Comparison of ENCODE assay signal across 13 mouse cellular contexts in genomic region chr7:127922451-127923275, GRCm38 (mm10). TPM values are rescaled to one million over a fixed set of nuclear protein-coding genes. Genes with fewer than 3 reads are reported as not detected.
DNase-seq lines count a peak whose midpoint lies in the region; ATAC-seq and TF ChIP-seq lines count a peak whose summit lies in the region.
"Had no signal": no experiment of that assay in that cellular context is flagged by ENCODE, and none has a peak within 500 bp of the region (broad histone marks: within the 10 kb centered on the region; RNA-seq: fewer than 3 reads in every experiment).

No protein-coding gene starts in this region.

- 70% methylated on average over 6 of the region's 6 CpGs for WGBS in kidney, postnatal 0 days
- WGBS in kidney, embryonic 16.5 days: 81% methylated on average over 6 of the region's 6 CpGs

- H3K36me3 ChIP-seq in kidney, postnatal 0 days (ENCODE audit: insufficient read depth, low read length): peaks cover 22% of the 10 kb centered on the region
- peaks cover 33% of the 10 kb centered on the region for H3K36me3 ChIP-seq in kidney, embryonic 16.5 days (ENCODE audit: insufficient read depth, low read length)

- no peak for TF ChIP-seq CTCF in kidney, postnatal 0 days (IDR thresholded peaks at IDR 0.05; ENCODE audit: low read depth)

- no peaks in the 10 kb centered on the region for H3K27me3 ChIP-seq in kidney, postnatal 0 days (ENCODE audit: insufficient read depth, low read length)
- no peaks in the 10 kb centered on the region for H3K27me3 ChIP-seq in kidney, embryonic 16.5 days (ENCODE audit: insufficient read depth, low read length)

- H3K9ac ChIP-seq in kidney, postnatal 0 days (ENCODE audit: low read depth, low read length): no peak overlapping the region
- H3K9ac ChIP-seq in kidney, embryonic 16.5 days (replicated peaks; ENCODE audit: low read length): no peak overlapping the region
- H3K9ac ChIP-seq: limb, embryonic 13.5 days had no signal

- DNase-seq in kidney, postnatal 0 days (ENCODE audit: low spot score): no peak
- peak; percentile 80 for DNase-seq in CD4-positive, CD25-positive, alpha-beta regulatory T cell, adult 2 months (ENCODE audit: low read depth, low spot score)
- peak; percentile 83 for DNase-seq in induced T-regulatory cell, adult 2 months (ENCODE audit: low read depth)
- DNase-seq in cerebellum, adult 9-11 months: no peak
- no peak for DNase-seq in Muller cell, postnatal 12 days (ENCODE audit: inconsistent ontology term)
- no peak for DNase-seq in heart, adult 8-10 months (ENCODE audit: low spot score)
- DNase-seq: adrenal gland, postnatal 25 days; gastrocnemius, postnatal 25 days; kidney, adult 11 months had no signal

- H3K4me3 ChIP-seq in kidney, postnatal 0 days (replicated peaks; ENCODE audit: low read depth, low read length): no peak overlapping the region
- no peak overlapping the region for H3K4me3 ChIP-seq in kidney, embryonic 16.5 days (ENCODE audit: low read length)
- H3K4me3 ChIP-seq: embryonic facial prominence, embryonic 10.5 days; limb, embryonic 13.5 days had no signal

- H3K4me2 ChIP-seq in kidney, postnatal 0 days (ENCODE audit: low read length): no peak overlapping the region
- H3K4me2 ChIP-seq in kidney, embryonic 16.5 days (replicated peaks; ENCODE audit: low read depth, low read length): no peak overlapping the region
- H3K4me2 ChIP-seq: limb, embryonic 13.5 days had no signal

- H3K27ac ChIP-seq in kidney, postnatal 0 days: peak overlapping the region; percentile 44
- H3K27ac ChIP-seq in kidney, embryonic 16.5 days (ENCODE audit: low read length): no peak overlapping the region; the same call in 1 of the 2 replicates
- H3K27ac ChIP-seq: embryonic facial prominence, embryonic 10.5 days; limb, embryonic 13.5 days had no signal

- no peaks in the 10 kb centered on the region for H3K9me3 ChIP-seq in kidney, postnatal 0 days (replicated peaks; ENCODE audit: low read length)
- no peaks in the 10 kb centered on the region for H3K9me3 ChIP-seq in kidney, embryonic 16.5 days (ENCODE audit: low read length)
- H3K9me3 ChIP-seq: embryonic facial prominence, embryonic 10.5 days; limb, embryonic 13.5 days had no signal

- ATAC-seq in kidney, postnatal 0 days (replicated peaks; ENCODE audit: low FRiP score, low read depth): no peak
- no peak for ATAC-seq in kidney, embryonic 16.5 days (ENCODE audit: low FRiP score, low TSS enrichment)
- ATAC-seq in monocyte, adult 5-6 weeks (replicated peaks; ENCODE audit: insufficient number of reproducible peaks, low FRiP score, low TSS enrichment, poor library complexity, severe bottlenecking): peak; percentile 77

- peaks cover 17% of the 10 kb centered on the region for H3K4me1 ChIP-seq in kidney, postnatal 0 days (replicated peaks; ENCODE audit: insufficient read depth, low read length)
- peaks cover 31% of the 10 kb centered on the region for H3K4me1 ChIP-seq in kidney, embryonic 16.5 days (ENCODE audit: insufficient read depth, low read length)
- H3K4me1 ChIP-seq: limb, embryonic 13.5 days had no signal

RNA-seq across cellular contexts. Expression of gene Prss8, which starts 7.2 kb away (rescaled TPM):
- polyA plus RNA-seq in kidney, postnatal 0 days (2015; fragmentation: Nextera tagmentation; extraction: Ambion mirVana): 125 and 139 TPM in 2 replicates
- polyA plus RNA-seq in kidney, embryonic 16.5 days (2015; fragmentation: Nextera tagmentation; extraction: Ambion mirVana): 93.2 and 98.7 TPM in 2 replicates
- total RNA-seq in monocyte, adult 5-6 weeks (2017): not detected in 3 replicates
- not detected for total RNA-seq in heart, adult 8-10 months (2022)
- total RNA-seq: gastrocnemius, postnatal 25 days had no signal

RNA-seq across cellular contexts. Expression of gene Kat8, which starts 10.3 kb away (rescaled TPM):
- polyA plus RNA-seq in kidney, postnatal 0 days (2015; fragmentation: Nextera tagmentation; extraction: Ambion mirVana): 30.9 and 32.2 TPM in 2 replicates
- 42.7 and 44.4 TPM in 2 replicates for polyA plus RNA-seq in kidney, embryonic 16.5 days (2015; fragmentation: Nextera tagmentation; extraction: Ambion mirVana)
- 48.9 to 58.0 TPM (median 55.2 TPM) in 3 replicates for total RNA-seq in monocyte, adult 5-6 weeks (2017)
- total RNA-seq in heart, adult 8-10 months (2022): 10 to 100 TPM; 13.6 to 16.8 (median 15.3) TPM

RNA-seq across cellular contexts. Expression of gene Bckdk, which starts 18.8 kb away (rescaled TPM):
- 120 and 125 TPM in 2 replicates for polyA plus RNA-seq in kidney, postnatal 0 days (2015; fragmentation: Nextera tagmentation; extraction: Ambion mirVana)
- polyA plus RNA-seq in kidney, embryonic 16.5 days (2015; fragmentation: Nextera tagmentation; extraction: Ambion mirVana): 155 and 156 TPM in 2 replicates
- total RNA-seq in monocyte, adult 5-6 weeks (2017): 10.0 to 27.5 TPM (median 12.5 TPM) in 3 replicates
- total RNA-seq in heart, adult 8-10 months (2022): 100 to 1,000 TPM; 119 to 144 (median 142) TPM

RNA-seq across cellular contexts. Expression of gene Prss36, which starts 23.9 kb away (rescaled TPM):
- 11.7 and 13.0 TPM in 2 replicates for polyA plus RNA-seq in kidney, postnatal 0 days (2015; fragmentation: Nextera tagmentation; extraction: Ambion mirVana)
- polyA plus RNA-seq in kidney, embryonic 16.5 days (2015; fragmentation: Nextera tagmentation; extraction: Ambion mirVana): 15.2 TPM in 2 replicates
- total RNA-seq in monocyte, adult 5-6 weeks (2017): 1.1 TPM in 2 of 3 replicates, not detected in the other
- 10 to 100 TPM in 1 of 4 experiments, 1 to 10 TPM in 3; 8.7 to 10.4 (median 8.9) TPM for total RNA-seq in heart, adult 8-10 months (2022)

RNA-seq across cellular contexts. Expression of gene Vkorc1, which starts 27.2 kb away (rescaled TPM):
- polyA plus RNA-seq in kidney, postnatal 0 days (2015; fragmentation: Nextera tagmentation; extraction: Ambion mirVana): 162 and 165 TPM in 2 replicates
- 163 and 168 TPM in 2 replicates for polyA plus RNA-seq in kidney, embryonic 16.5 days (2015; fragmentation: Nextera tagmentation; extraction: Ambion mirVana)
- total RNA-seq in monocyte, adult 5-6 weeks (2017): 1.4 to 3.6 TPM (median 2.3 TPM) in 3 replicates
- total RNA-seq in heart, adult 8-10 months (2022): 10 to 100 TPM; 14.2 to 19.1 (median 17.3) TPM

Comparison
In these comparisons a context has a peak if more than half of its experiments do, and no peak if none do; other contexts are left out.
1. DNase-seq: peak in CD4-positive, CD25-positive, alpha-beta regulatory T cell, adult 2 months (single experiment) and induced T-regulatory cell, adult 2 months (single experiment); none in kidney, postnatal 0 days (single experiment), cerebellum, adult 9-11 months (single experiment), Muller cell, postnatal 12 days (single experiment) and heart, adult 8-10 months (single experiment).